ENCODE assay signal across 12 mouse cellular contexts in genomic region chr17:12207022-12207548, GRCm38 (mm10).
A peak's percentile ranks its signal among the peaks of the same experiment; 100 is the strongest.
DNase-seq lines count a peak whose midpoint lies in the region; ATAC-seq and TF ChIP-seq lines count a peak whose summit lies in the region.
"Had no signal": no experiment of that assay in that cellular context is flagged by ENCODE, and none has a peak within 500 bp of the region (broad histone marks: within the 10 kb centered on the region; RNA-seq: fewer than 3 reads in every experiment).

No protein-coding gene starts in this region.

- no peak for ATAC-seq in hindbrain, embryonic 11.5 days (ENCODE audit: low FRiP score)
- no peak for ATAC-seq in hindbrain, embryonic 13.5 days (ENCODE audit: low FRiP score)
- ATAC-seq in embryonic facial prominence, embryonic 15.5 days (ENCODE audit: insufficient number of reproducible peaks, low FRiP score, low TSS enrichment, low read depth) = no peak
- ATAC-seq in liver, embryonic 11.5 days (replicated peaks; ENCODE audit: low FRiP score) = no peak
- ATAC-seq in erythroblast, adult 5-6 weeks (replicated peaks; ENCODE audit: low FRiP score, poor library complexity, severe bottlenecking) = no peak

- no peak for TF ChIP-seq POLR2A in MEL (IDR thresholded peaks at IDR 0.05; ENCODE audit: control insufficient read depth in 1 of 2, insufficient read depth in 1 of 2, low read depth in 1 of 2, low read length in 2 of 2, poor library complexity in 1 of 2)
- TF ChIP-seq POLR2A in kidney, adult 2 months (IDR thresholded peaks at IDR 0.05; ENCODE audit: low read depth, low read length) = no peak

- 52% methylated on average over 1 of the region's 1 CpGs for WGBS in hindbrain, embryonic 11.5 days
- 21% methylated on average over 1 of the region's 1 CpGs for WGBS in hindbrain, embryonic 13.5 days
- 19% methylated on average over 1 of the region's 1 CpGs for WGBS in embryonic facial prominence, embryonic 15.5 days
- WGBS in liver, embryonic 11.5 days = 50% methylated on average over 1 of the region's 1 CpGs
- WGBS in kidney, adult 2 months = 55% methylated on average over 1 of the region's 1 CpGs

- 0 out of 2 replicates have a peak overlapping the region, but pooled peaks have one; percentile 6 for H3K27ac ChIP-seq in hindbrain, embryonic 11.5 days (ENCODE audit: low read depth, low read length)
- H3K27ac ChIP-seq in hindbrain, embryonic 13.5 days = no peak overlapping the region
- peak overlapping the region; percentile 92 for H3K27ac ChIP-seq in MEL (ENCODE audit: control insufficient read depth, low read depth, low read length)
- H3K27ac ChIP-seq in embryonic facial prominence, embryonic 15.5 days (replicated peaks) = 0 out of 2 replicates have a peak overlapping the region, but pooled peaks have one; percentile 44
- H3K27ac ChIP-seq in liver, embryonic 11.5 days (ENCODE audit: low read depth, low read length) = peak overlapping the region; percentile 100
- H3K27ac ChIP-seq in kidney, adult 2 months (ENCODE audit: insufficient read depth, low read depth, low read length) = no peak overlapping the region
- H3K27ac ChIP-seq: heart, adult 2 months had no signal

- no peak overlapping the region for H3K4me3 ChIP-seq in hindbrain, embryonic 11.5 days (ENCODE audit: low read depth, low read length)
- H3K4me3 ChIP-seq in hindbrain, embryonic 13.5 days = no peak overlapping the region
- no peak overlapping the region for H3K4me3 ChIP-seq in MEL (ENCODE audit: control insufficient read depth in 1 of 2, insufficient read depth in 1 of 2, low read depth in 2 of 2, low read length in 2 of 2)
- no peak overlapping the region for H3K4me3 ChIP-seq in embryonic facial prominence, embryonic 15.5 days (replicated peaks)
- H3K4me3 ChIP-seq in liver, embryonic 11.5 days (ENCODE audit: low read depth, low read length) = no peak overlapping the region
- H3K4me3 ChIP-seq in kidney, adult 2 months (ENCODE audit: insufficient read depth, low read depth, low read length) = no peak overlapping the region
- H3K4me3 ChIP-seq: embryonic facial prominence, embryonic 12.5 days; heart, adult 2 months; kidney, embryonic 15.5 days had no signal

- no peak for DNase-seq in hindbrain, embryonic 11.5 days (ENCODE audit: low spot score)
- peak; percentile 33 for DNase-seq in MEL (ENCODE audit: low read depth, low spot score)
- no peak for DNase-seq in liver, embryonic 11.5 days (ENCODE audit: low spot score)
- no peak for DNase-seq in kidney, adult 2 months
- DNase-seq: adrenal gland, adult 2 months; heart, adult 2 months; right cerebral cortex, postnatal 25 days had no signal

- no peaks in the 10 kb centered on the region for H3K27me3 ChIP-seq in hindbrain, embryonic 11.5 days (ENCODE audit: control insufficient read depth, insufficient read depth, low read length)
- no peaks in the 10 kb centered on the region for H3K27me3 ChIP-seq in hindbrain, embryonic 13.5 days
- H3K27me3 ChIP-seq in MEL (ENCODE audit: control insufficient read depth in 1 of 2, insufficient read depth in 2 of 2, low read length in 2 of 2) = no peaks in the 10 kb centered on the region
- H3K27me3 ChIP-seq in embryonic facial prominence, embryonic 15.5 days = no peaks in the 10 kb centered on the region
- no peaks in the 10 kb centered on the region for H3K27me3 ChIP-seq in liver, embryonic 11.5 days (replicated peaks; ENCODE audit: control insufficient read depth, insufficient read depth, low read length)
- H3K27me3 ChIP-seq in kidney, adult 2 months (replicated peaks; ENCODE audit: control insufficient read depth, insufficient read depth, low read length) = no peaks in the 10 kb centered on the region
- H3K27me3 ChIP-seq: embryonic facial prominence, embryonic 12.5 days; kidney, embryonic 15.5 days had no signal

- no peak for TF ChIP-seq CTCF in MEL (IDR thresholded peaks at IDR 0.05 in 2 of 3, conservative IDR thresholded peaks at IDR 0.05 in 1 of 3; ENCODE audit: control insufficient read depth in 1 of 3, insufficient read depth in 1 of 3, low read depth in 2 of 3, low read length in 3 of 3, poor library complexity in 1 of 3, severe bottlenecking in 1 of 3)
- no peak for TF ChIP-seq CTCF in kidney, adult 2 months (conservative IDR thresholded peaks at IDR 0.05; ENCODE audit: insufficient read depth, insufficient read length, low read depth, low read length)

- no peaks in the 10 kb centered on the region for H3K9me3 ChIP-seq in hindbrain, embryonic 11.5 days (ENCODE audit: control insufficient read depth, low read length)
- no peaks in the 10 kb centered on the region for H3K9me3 ChIP-seq in hindbrain, embryonic 13.5 days
- H3K9me3 ChIP-seq in MEL (replicated peaks; ENCODE audit: insufficient read depth, low read length) = no peaks in the 10 kb centered on the region
- H3K9me3 ChIP-seq in embryonic facial prominence, embryonic 15.5 days (replicated peaks) = no peaks in the 10 kb centered on the region
- H3K9me3 ChIP-seq in liver, embryonic 11.5 days (ENCODE audit: control insufficient read depth, low read length) = no peaks in the 10 kb centered on the region
- H3K9me3 ChIP-seq: embryonic facial prominence, embryonic 12.5 days; kidney, embryonic 15.5 days had no signal

- H3K4me1 ChIP-seq in hindbrain, embryonic 11.5 days (replicated peaks; ENCODE audit: control insufficient read depth, insufficient read depth, low read length) = peaks cover 7% of the 10 kb centered on the region
- peaks cover 64% of the 10 kb centered on the region for H3K4me1 ChIP-seq in hindbrain, embryonic 13.5 days (replicated peaks)
- H3K4me1 ChIP-seq in MEL (ENCODE audit: control insufficient read depth in 1 of 2, insufficient read depth in 2 of 2, low read length in 2 of 2) = peaks cover 12 to 42% of the 10 kb centered on the region in 2 experiments
- peaks cover 55% of the 10 kb centered on the region for H3K4me1 ChIP-seq in embryonic facial prominence, embryonic 15.5 days
- H3K4me1 ChIP-seq in liver, embryonic 11.5 days (replicated peaks; ENCODE audit: control insufficient read depth, insufficient read depth, low read length) = peaks cover 58% of the 10 kb centered on the region
- H3K4me1 ChIP-seq in kidney, adult 2 months (ENCODE audit: control insufficient read depth, insufficient read depth, low read length) = no peaks in the 10 kb centered on the region

- no peak for TF ChIP-seq RAD21 in MEL (IDR thresholded peaks at IDR 0.05; ENCODE audit: low read depth, low read length)

- peak in 1 of 2 experiments; percentile 23; a peak in 1 of 4 replicates for TF ChIP-seq EP300 in MEL (IDR thresholded peaks at IDR 0.05; ENCODE audit: low read depth in 1 of 2, low read length in 2 of 2)

- no peak overlapping the region for H3K9ac ChIP-seq in hindbrain, embryonic 11.5 days (ENCODE audit: low read depth, low read length)
- H3K9ac ChIP-seq in hindbrain, embryonic 13.5 days = no peak overlapping the region
- peak overlapping the region; percentile 12; the same call in 1 of the 2 replicates for H3K9ac ChIP-seq in MEL (ENCODE audit: control insufficient read depth, low read depth, low read length, poor library complexity, severe bottlenecking)
- H3K9ac ChIP-seq in embryonic facial prominence, embryonic 15.5 days = no peak overlapping the region
- H3K9ac ChIP-seq in liver, embryonic 11.5 days (ENCODE audit: low read depth, low read length) = peak overlapping the region; percentile 2; the same call in 1 of the 2 replicates
- H3K9ac ChIP-seq: embryonic facial prominence, embryonic 12.5 days; kidney, embryonic 15.5 days had no signal

- H3K36me3 ChIP-seq in hindbrain, embryonic 11.5 days (ENCODE audit: control insufficient read depth, insufficient read depth, low read length) = no peaks in the 10 kb centered on the region
- peaks cover 6% of the 10 kb centered on the region; the same call in 1 of the 2 replicates for H3K36me3 ChIP-seq in hindbrain, embryonic 13.5 days
- peaks cover 0 to 28% of the 10 kb centered on the region in 2 experiments; a peak in 2 of 4 replicates for H3K36me3 ChIP-seq in MEL (ENCODE audit: control insufficient read depth in 1 of 2, insufficient read depth in 2 of 2, low read length in 2 of 2)
- peaks cover 7% of the 10 kb centered on the region for H3K36me3 ChIP-seq in embryonic facial prominence, embryonic 15.5 days
- peaks cover 6% of the 10 kb centered on the region; the same call in 1 of the 2 replicates for H3K36me3 ChIP-seq in liver, embryonic 11.5 days (ENCODE audit: control insufficient read depth, insufficient read depth, low read length)
- no peaks in the 10 kb centered on the region for H3K36me3 ChIP-seq in kidney, adult 2 months (ENCODE audit: control insufficient read depth, insufficient read depth, low read length)

- H3K4me2 ChIP-seq in hindbrain, embryonic 11.5 days (replicated peaks; ENCODE audit: low read depth, low read length) = no peak overlapping the region
- no peak overlapping the region for H3K4me2 ChIP-seq in hindbrain, embryonic 13.5 days
- H3K4me2 ChIP-seq in embryonic facial prominence, embryonic 15.5 days (replicated peaks) = no peak overlapping the region
- H3K4me2 ChIP-seq in liver, embryonic 11.5 days = no peak overlapping the region
- H3K4me2 ChIP-seq: embryonic facial prominence, embryonic 12.5 days; kidney, embryonic 15.5 days had no signal

- H3K79me2 ChIP-seq in MEL (ENCODE audit: control insufficient read depth, insufficient read depth, low read length, poor library complexity) = no peaks in the 10 kb centered on the region

TF ChIP-seq in MEL, 35 proteins besides CTCF, POLR2A, EP300 and RAD21:
- TF ChIP-seq CHD1 (IDR thresholded peaks at IDR 0.05; ENCODE audit: low read depth, low read length) (no peak), MYC (IDR thresholded peaks at IDR 0.05; ENCODE audit: low read depth, low read length) (no peak), GABPA (IDR thresholded peaks at IDR 0.05; ENCODE audit: low read depth, low read length) (no peak), BHLHE40 (IDR thresholded peaks at IDR 0.05; ENCODE audit: borderline replicate concordance, low read depth, low read length) (no peak), NRF1 (IDR thresholded peaks at IDR 0.05; ENCODE audit: insufficient read depth, low read depth, low read length, poor library complexity, severe bottlenecking) (no peak)

Comparison
In these comparisons a context has a peak if more than half of its experiments do, and no peak if none do; other contexts are left out.
1. H3K27ac ChIP-seq: peak in hindbrain, embryonic 11.5 days (single experiment), MEL (single experiment), embryonic facial prominence, embryonic 15.5 days (single experiment) and liver, embryonic 11.5 days (single experiment); none in hindbrain, embryonic 13.5 days (single experiment) and kidney, adult 2 months (single experiment).
2. H3K9ac ChIP-seq: peak in MEL (single experiment) and liver, embryonic 11.5 days (single experiment); none in hindbrain, embryonic 11.5 days (single experiment), hindbrain, embryonic 13.5 days (single experiment) and embryonic facial prominence, embryonic 15.5 days (single experiment).